In genomic region chr6:72379377-72380130, GRCm38 (mm10) we compare ENCODE assay signal across 8 mouse cellular contexts. TPM values are rescaled to one million over a fixed set of nuclear protein-coding genes. Genes with fewer than 3 reads are reported as not detected.
DNase-seq lines count a peak whose midpoint lies in the region; ATAC-seq and TF ChIP-seq lines count a peak whose summit lies in the region.

No protein-coding gene starts in this region.

- peak overlapping the region; percentile 70 for H3K9ac ChIP-seq in embryonic facial prominence, embryonic 14.5 days (ENCODE audit: low read depth, low read length)
- peak overlapping the region; percentile 57; the same call in 1 of the 2 replicates for H3K9ac ChIP-seq in hindbrain, embryonic 14.5 days

- DNase-seq in lung, adult 2 months: no peak
- DNase-seq in lung, postnatal 4 days: no peak
- no peak for DNase-seq in embryonic facial prominence, embryonic 14.5 days (ENCODE audit: low spot score)
- DNase-seq in hindbrain, embryonic 14.5 days (ENCODE audit: low spot score): no peak
- DNase-seq in ovary, adult 18-20 months (ENCODE audit: low spot score): no peak
- no peak for DNase-seq in retina, postnatal 1 day
- DNase-seq in c-Kit-positive CD71-positive TER-119-positive erythroid progenitor cells, embryonic 14.5 days (ENCODE audit: low spot score): no peak

- H3K4me2 ChIP-seq in embryonic facial prominence, embryonic 14.5 days (ENCODE audit: low read depth, low read length): peak overlapping the region; percentile 68
- peak overlapping the region; percentile 54 for H3K4me2 ChIP-seq in hindbrain, embryonic 14.5 days (replicated peaks)

- ATAC-seq in embryonic facial prominence, embryonic 14.5 days (ENCODE audit: low read depth): no peak
- no peak for ATAC-seq in hindbrain, embryonic 14.5 days (ENCODE audit: low FRiP score)

- peak overlapping the region; percentile 0; the same call in 1 of the 2 replicates for H3K27ac ChIP-seq in embryonic facial prominence, embryonic 14.5 days (replicated peaks; ENCODE audit: low read depth, low read length)
- no peak overlapping the region for H3K27ac ChIP-seq in hindbrain, embryonic 14.5 days

- peaks cover 5% of the 10 kb centered on the region for H3K4me1 ChIP-seq in lung, adult 2 months (ENCODE audit: control insufficient read depth, insufficient read depth, low read length)
- no peaks in the 10 kb centered on the region for H3K4me1 ChIP-seq in embryonic facial prominence, embryonic 14.5 days (ENCODE audit: control insufficient read depth, insufficient read depth, low read length)
- 0 out of 2 replicates have a peak, but pooled peaks cover 4% of the 10 kb centered on the region for H3K4me1 ChIP-seq in hindbrain, embryonic 14.5 days (replicated peaks; ENCODE audit: control insufficient read depth, insufficient read depth, low read length)
- H3K4me1 ChIP-seq in megakaryocyte, embryonic 14.5 days: peaks cover 89% of the 10 kb centered on the region

- H3K9me3 ChIP-seq in embryonic facial prominence, embryonic 14.5 days (ENCODE audit: control insufficient read depth, low read length): no peaks in the 10 kb centered on the region
- H3K9me3 ChIP-seq in hindbrain, embryonic 14.5 days (ENCODE audit: control insufficient read depth, low read length): no peaks in the 10 kb centered on the region
- H3K9me3 ChIP-seq in megakaryocyte, embryonic 14.5 days: no peaks in the 10 kb centered on the region

- no peak for TF ChIP-seq POLR2A in lung, adult 2 months (IDR thresholded peaks at IDR 0.05; ENCODE audit: borderline replicate concordance, extremely low read depth, low read depth, low read length)

- no peaks in the 10 kb centered on the region; the same call in 1 of the 2 replicates for H3K27me3 ChIP-seq in embryonic facial prominence, embryonic 14.5 days (replicated peaks; ENCODE audit: control insufficient read depth, insufficient read depth, low read length)
- H3K27me3 ChIP-seq in hindbrain, embryonic 14.5 days (ENCODE audit: control insufficient read depth, insufficient read depth, low read length): peaks cover 32% of the 10 kb centered on the region
- H3K27me3 ChIP-seq in megakaryocyte, embryonic 14.5 days (replicated peaks): no peaks in the 10 kb centered on the region

- peaks cover 6% of the 10 kb centered on the region; the same call in 1 of the 2 replicates for H3K36me3 ChIP-seq in embryonic facial prominence, embryonic 14.5 days (ENCODE audit: control insufficient read depth, insufficient read depth, low read length)
- no peaks in the 10 kb centered on the region for H3K36me3 ChIP-seq in hindbrain, embryonic 14.5 days (replicated peaks; ENCODE audit: control insufficient read depth, insufficient read depth)
- peaks cover 54% of the 10 kb centered on the region for H3K36me3 ChIP-seq in megakaryocyte, embryonic 14.5 days (replicated peaks; ENCODE audit: low read length)

- TF ChIP-seq CTCF in lung, adult 2 months (IDR thresholded peaks at IDR 0.05; ENCODE audit: insufficient read depth, low read length): no peak

- 23% methylated on average over 7 of the region's 7 CpGs for WGBS in lung, adult 2 months
- 42% methylated on average over 7 of the region's 7 CpGs for WGBS in embryonic facial prominence, embryonic 14.5 days
- WGBS in hindbrain, embryonic 14.5 days: 41% methylated on average over 7 of the region's 7 CpGs

- H3K4me3 ChIP-seq in lung, adult 2 months (replicated peaks; ENCODE audit: extremely low read depth, low read depth, low read length): peak overlapping the region; percentile 83
- H3K4me3 ChIP-seq in embryonic facial prominence, embryonic 14.5 days (ENCODE audit: low read depth, low read length): peak overlapping the region; percentile 55
- H3K4me3 ChIP-seq in hindbrain, embryonic 14.5 days (replicated peaks; ENCODE audit: low read length): peak overlapping the region; percentile 35
- H3K4me3 ChIP-seq in megakaryocyte, embryonic 14.5 days (replicated peaks): peak overlapping the region; percentile 98

RNA-seq across cellular contexts. Expression of gene Vamp5, which starts 0.7 kb away (rescaled TPM):
- polyA plus RNA-seq in lung, adult 2 months (2012; rRNA removed): 74.6 and 91.7 TPM in 2 replicates
- 20.3 and 22.3 TPM in 2 replicates for polyA plus RNA-seq in embryonic facial prominence, embryonic 14.5 days (2014; fragmentation: Nextera tagmentation; extraction: Ambion mirVana)
- polyA plus RNA-seq in hindbrain, embryonic 14.5 days (2014; fragmentation: Nextera tagmentation; extraction: Ambion mirVana): 21.8 and 23.6 TPM in 2 replicates
- 12.5 and 61.7 TPM in 2 replicates for polyA plus RNA-seq in megakaryocyte, embryonic 14.5 days (2012; ENCODE audit: insufficient read depth, low replicate concordance)

RNA-seq across cellular contexts. Expression of gene Vamp8, which starts 10.9 kb away (rescaled TPM):
- polyA plus RNA-seq in lung, adult 2 months (2012; rRNA removed): 291 and 435 TPM in 2 replicates
- 130 and 144 TPM in 2 replicates for polyA plus RNA-seq in embryonic facial prominence, embryonic 14.5 days (2014; fragmentation: Nextera tagmentation; extraction: Ambion mirVana)
- 21.9 and 28.8 TPM in 2 replicates for polyA plus RNA-seq in hindbrain, embryonic 14.5 days (2014; fragmentation: Nextera tagmentation; extraction: Ambion mirVana)
- polyA plus RNA-seq in megakaryocyte, embryonic 14.5 days (2012; ENCODE audit: insufficient read depth, low replicate concordance): 31.1 and 174 TPM in 2 replicates

RNA-seq across cellular contexts. Expression of gene Rnf181, which starts 12.8 kb away (rescaled TPM):
- polyA plus RNA-seq in lung, adult 2 months (2012; rRNA removed): 96.8 and 123 TPM in 2 replicates
- polyA plus RNA-seq in embryonic facial prominence, embryonic 14.5 days (2014; fragmentation: Nextera tagmentation; extraction: Ambion mirVana): 79.9 and 81.1 TPM in 2 replicates
- 127 and 136 TPM in 2 replicates for polyA plus RNA-seq in hindbrain, embryonic 14.5 days (2014; fragmentation: Nextera tagmentation; extraction: Ambion mirVana)
- polyA plus RNA-seq in megakaryocyte, embryonic 14.5 days (2012; ENCODE audit: insufficient read depth, low replicate concordance): 64.6 and 113 TPM in 2 replicates

RNA-seq across cellular contexts. Expression of gene Tmem150a, which starts 24.3 kb away (rescaled TPM):
- polyA plus RNA-seq in lung, adult 2 months (2012; rRNA removed): 60.7 and 71.8 TPM in 2 replicates
- 16.3 and 17.6 TPM in 2 replicates for polyA plus RNA-seq in embryonic facial prominence, embryonic 14.5 days (2014; fragmentation: Nextera tagmentation; extraction: Ambion mirVana)
- polyA plus RNA-seq in hindbrain, embryonic 14.5 days (2014; fragmentation: Nextera tagmentation; extraction: Ambion mirVana): 24.5 and 26.8 TPM in 2 replicates
- polyA plus RNA-seq in megakaryocyte, embryonic 14.5 days (2012; ENCODE audit: insufficient read depth, low replicate concordance): 48.1 and 129 TPM in 2 replicates

RNA-seq across cellular contexts. Expression of gene 0610030E20Rik, which starts 32.4 kb away (rescaled TPM):
- polyA plus RNA-seq in lung, adult 2 months (2012; rRNA removed): 19.3 and 21.3 TPM in 2 replicates
- polyA plus RNA-seq in embryonic facial prominence, embryonic 14.5 days (2014; fragmentation: Nextera tagmentation; extraction: Ambion mirVana): 19.6 and 25.0 TPM in 2 replicates
- 13.7 and 15.9 TPM in 2 replicates for polyA plus RNA-seq in hindbrain, embryonic 14.5 days (2014; fragmentation: Nextera tagmentation; extraction: Ambion mirVana)
- 3.9 and 10.7 TPM in 2 replicates for polyA plus RNA-seq in megakaryocyte, embryonic 14.5 days (2012; ENCODE audit: insufficient read depth, low replicate concordance)

Comparison
In these comparisons a context has a peak if more than half of its experiments do, and no peak if none do; other contexts are left out.
1. H3K4me3 ChIP-seq: peak in every context shown above with its lines; median percentile 98 in megakaryocyte, embryonic 14.5 days; 83 in lung, adult 2 months; 55 in embryonic facial prominence, embryonic 14.5 days; 35 in hindbrain, embryonic 14.5 days.